Mouse (Mus musculus): ENCODE results near the gene Palmd. TPM values are rescaled to one million over a fixed set of nuclear protein-coding genes. Genes with fewer than 3 reads are reported as not detected.

The Palmd gene
- polyA plus RNA-seq, 1 experiment from 2014 or later: 2.9 TPM

GRCm38 (mm10) chr3:116964426-116964825 lies 4.4 kb downstream of the Palmd start:
- no peaks in the 10 kb centered on the region for H3K36me3 ChIP-seq (ENCODE audit: control insufficient read depth, insufficient read depth, low read length)
- no peak overlapping the region for H3K4me3 ChIP-seq (ENCODE audit: low read length)
- H3K27me3 ChIP-seq (replicated peaks; ENCODE audit: control insufficient read depth, insufficient read depth, low read length): no peaks in the 10 kb centered on the region
- no peak overlapping the region for H3K4me2 ChIP-seq (ENCODE audit: low read depth, low read length)
- H3K27ac ChIP-seq (ENCODE audit: low read length): no peak overlapping the region
- H3K9ac ChIP-seq (ENCODE audit: low read depth, low read length): no peak overlapping the region
- peaks cover 5% of the 10 kb centered on the region; the same call in 1 of the 2 replicates for H3K4me1 ChIP-seq (ENCODE audit: control insufficient read depth, insufficient read depth, low read length)
- ATAC-seq: no peak
- WGBS: 89% methylated on average over 9 of the region's 9 CpGs
- no peaks in the 10 kb centered on the region for H3K9me3 ChIP-seq (ENCODE audit: control insufficient read depth, low read length)

GRCm38 (mm10) chr3:116963213-116963612 lies 5.6 kb downstream of the Palmd start:
- Histone ChIP-seq H3K36me3 (ENCODE audit: control insufficient read depth, insufficient read depth, low read length) (no peaks in the 10 kb centered on the region), H3K4me2 (ENCODE audit: low read depth, low read length) (no peak overlapping the region), H3K9ac (ENCODE audit: low read depth, low read length) (no peak overlapping the region), H3K27ac (ENCODE audit: low read length) (no peak overlapping the region), H3K27me3 (replicated peaks; ENCODE audit: control insufficient read depth, insufficient read depth, low read length) (no peaks in the 10 kb centered on the region), H3K4me3 (ENCODE audit: low read length) (no peak overlapping the region), H3K4me1 (ENCODE audit: control insufficient read depth, insufficient read depth, low read length) (peaks cover 1% of the 10 kb centered on the region; the same call in 1 of the 2 replicates), H3K9me3 (ENCODE audit: control insufficient read depth, low read length) (no peaks in the 10 kb centered on the region)
- WGBS: 57% methylated on average over 4 of the region's 4 CpGs
- no peak for ATAC-seq

- H3K4me2 ChIP-seq (ENCODE audit: low read depth, low read length): no peak overlapping the region
- no peak for ATAC-seq
- no peak overlapping the region for H3K27ac ChIP-seq (ENCODE audit: low read length)
- H3K4me3 ChIP-seq (ENCODE audit: low read length): no peak overlapping the region
- no peaks in the 10 kb centered on the region for H3K4me1 ChIP-seq (ENCODE audit: control insufficient read depth, insufficient read depth, low read length)
- no peaks in the 10 kb centered on the region for H3K27me3 ChIP-seq (replicated peaks; ENCODE audit: control insufficient read depth, insufficient read depth, low read length)
- H3K36me3 ChIP-seq (ENCODE audit: control insufficient read depth, insufficient read depth, low read length): no peaks in the 10 kb centered on the region
- H3K9me3 ChIP-seq (ENCODE audit: control insufficient read depth, low read length): no peaks in the 10 kb centered on the region
- no peak overlapping the region for H3K9ac ChIP-seq (ENCODE audit: low read depth, low read length)
- WGBS: 75% methylated on average over 15 of the region's 15 CpGs
These were observed 7.2 kb downstream of the Palmd start for GRCm38 (mm10) chr3:116961354-116962142.

DNA sequence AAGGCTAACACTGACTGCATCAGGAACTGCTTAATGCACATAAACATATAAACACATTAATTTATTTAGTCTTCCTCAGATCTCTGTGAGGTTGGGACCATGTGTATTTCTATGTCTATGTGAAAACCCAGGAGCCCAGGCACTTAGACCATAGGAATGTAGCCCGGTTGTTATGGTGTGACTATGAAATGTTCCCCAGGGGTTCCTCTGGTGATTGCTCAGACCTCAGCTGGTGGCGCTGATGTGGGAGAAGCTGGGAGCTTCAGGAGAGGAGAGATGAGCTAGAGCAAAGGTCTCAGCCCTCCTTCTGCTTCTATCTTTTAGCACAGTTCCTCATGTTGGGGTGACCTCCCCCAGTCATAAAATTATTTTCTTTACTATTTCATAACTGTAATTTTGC lies 8.4 kb downstream of the Palmd start:
- no peak overlapping the region for H3K27ac ChIP-seq (ENCODE audit: low read length)
- no peaks in the 10 kb centered on the region for H3K9me3 ChIP-seq (ENCODE audit: control insufficient read depth, low read length)
- H3K4me3 ChIP-seq (ENCODE audit: low read length): no peak overlapping the region
- H3K4me1 ChIP-seq (ENCODE audit: control insufficient read depth, insufficient read depth, low read length): no peaks in the 10 kb centered on the region
- H3K4me2 ChIP-seq (ENCODE audit: low read depth, low read length): no peak overlapping the region
- H3K27me3 ChIP-seq (replicated peaks; ENCODE audit: control insufficient read depth, insufficient read depth, low read length): no peaks in the 10 kb centered on the region
- WGBS: 85% methylated on average over 2 of the region's 2 CpGs
- ATAC-seq: no peak
- H3K36me3 ChIP-seq (ENCODE audit: control insufficient read depth, insufficient read depth, low read length): no peaks in the 10 kb centered on the region
- no peak overlapping the region for H3K9ac ChIP-seq (ENCODE audit: low read depth, low read length)

- H3K9ac ChIP-seq (ENCODE audit: low read depth, low read length): no peak overlapping the region
- H3K27ac ChIP-seq (ENCODE audit: low read length): no peak overlapping the region
- no peak overlapping the region for H3K4me3 ChIP-seq (ENCODE audit: low read length)
- WGBS: 70% methylated on average over 6 of the region's 6 CpGs
- no peaks in the 10 kb centered on the region for H3K27me3 ChIP-seq (replicated peaks; ENCODE audit: control insufficient read depth, insufficient read depth, low read length)
- no peak for ATAC-seq
- H3K9me3 ChIP-seq (ENCODE audit: control insufficient read depth, low read length): no peaks in the 10 kb centered on the region
- H3K4me2 ChIP-seq (ENCODE audit: low read depth, low read length): no peak overlapping the region
- H3K4me1 ChIP-seq (ENCODE audit: control insufficient read depth, insufficient read depth, low read length): no peaks in the 10 kb centered on the region
- H3K36me3 ChIP-seq (ENCODE audit: control insufficient read depth, insufficient read depth, low read length): no peaks in the 10 kb centered on the region
These were observed 13.7 kb downstream of the Palmd start for GRCm38 (mm10) chr3:116955061-116955460.

DNA sequence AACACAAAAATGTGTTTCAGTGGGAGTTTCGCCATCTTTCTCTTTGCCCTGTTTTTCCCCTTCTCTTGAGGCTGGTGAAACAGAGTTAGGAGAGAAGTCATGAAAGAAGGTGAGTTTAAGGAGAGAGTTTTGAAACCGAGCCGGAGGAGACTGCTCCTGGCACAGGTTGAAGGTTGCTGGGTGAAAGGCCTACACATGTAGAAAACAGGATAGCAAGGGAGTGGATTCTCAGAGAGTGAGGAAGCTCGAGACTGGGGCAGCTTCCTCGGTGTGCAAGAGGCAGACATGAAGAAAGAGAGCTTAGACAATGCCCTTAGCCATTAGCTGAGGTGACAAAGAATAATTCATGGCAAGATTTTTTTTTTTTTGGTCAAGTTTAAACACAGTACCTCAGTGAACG lies 15.4 kb downstream of the Palmd start:
- H3K9ac ChIP-seq (ENCODE audit: low read depth, low read length): no peak overlapping the region
- no peaks in the 10 kb centered on the region for H3K9me3 ChIP-seq (ENCODE audit: control insufficient read depth, low read length)
- no peak overlapping the region for H3K4me2 ChIP-seq (ENCODE audit: low read depth, low read length)
- no peaks in the 10 kb centered on the region for H3K36me3 ChIP-seq (ENCODE audit: control insufficient read depth, insufficient read depth, low read length)
- no peak overlapping the region for H3K4me3 ChIP-seq (ENCODE audit: low read length)
- 86% methylated on average over 6 of the region's 6 CpGs for WGBS
- H3K27me3 ChIP-seq (replicated peaks; ENCODE audit: control insufficient read depth, insufficient read depth, low read length): no peaks in the 10 kb centered on the region
- ATAC-seq: no peak
- H3K27ac ChIP-seq (ENCODE audit: low read length): no peak overlapping the region
- H3K4me1 ChIP-seq (ENCODE audit: control insufficient read depth, insufficient read depth, low read length): no peaks in the 10 kb centered on the region

DNA sequence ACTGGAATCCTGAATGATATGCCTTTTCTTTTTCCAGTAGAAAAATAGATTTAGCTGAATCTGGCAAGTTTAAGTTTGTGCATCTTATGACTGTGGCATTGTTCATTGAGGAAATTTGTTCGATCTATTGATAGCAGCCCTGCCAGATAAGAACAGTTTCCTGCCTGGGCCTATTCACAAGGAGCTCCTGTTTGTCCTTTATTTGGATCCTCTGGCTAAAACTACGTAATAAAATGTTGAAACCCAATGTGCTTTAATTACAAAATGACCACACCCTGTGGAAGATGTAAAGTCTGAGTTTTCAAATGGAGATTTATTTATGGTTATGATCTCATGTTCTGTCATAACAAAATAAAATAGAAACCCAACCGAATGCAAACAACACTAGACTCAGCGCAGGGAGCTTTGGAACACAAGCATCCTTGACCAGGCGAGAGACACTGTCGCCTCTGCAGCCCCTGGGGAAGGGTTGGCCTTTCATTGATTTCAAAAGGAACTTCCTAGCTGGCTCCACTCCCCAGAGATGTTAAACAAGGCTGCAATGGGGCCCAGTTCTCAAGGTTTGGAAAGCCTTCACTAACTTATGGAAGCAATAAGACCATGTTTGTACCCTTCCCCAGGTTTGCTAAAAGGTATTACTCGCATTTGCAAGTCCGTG lies 16.4 kb downstream of the Palmd start:
- 72% methylated on average over 8 of the region's 8 CpGs for WGBS
- Histone ChIP-seq H3K27ac (ENCODE audit: low read length) (no peak overlapping the region), H3K36me3 (ENCODE audit: control insufficient read depth, insufficient read depth, low read length) (no peaks in the 10 kb centered on the region), H3K27me3 (replicated peaks; ENCODE audit: control insufficient read depth, insufficient read depth, low read length) (no peaks in the 10 kb centered on the region), H3K9ac (ENCODE audit: low read depth, low read length) (no peak overlapping the region), H3K9me3 (ENCODE audit: control insufficient read depth, low read length) (no peaks in the 10 kb centered on the region), H3K4me2 (ENCODE audit: low read depth, low read length) (no peak overlapping the region), H3K4me3 (ENCODE audit: low read length) (no peak overlapping the region), H3K4me1 (ENCODE audit: control insufficient read depth, insufficient read depth, low read length) (no peaks in the 10 kb centered on the region)
- ATAC-seq: no peak

DNA sequence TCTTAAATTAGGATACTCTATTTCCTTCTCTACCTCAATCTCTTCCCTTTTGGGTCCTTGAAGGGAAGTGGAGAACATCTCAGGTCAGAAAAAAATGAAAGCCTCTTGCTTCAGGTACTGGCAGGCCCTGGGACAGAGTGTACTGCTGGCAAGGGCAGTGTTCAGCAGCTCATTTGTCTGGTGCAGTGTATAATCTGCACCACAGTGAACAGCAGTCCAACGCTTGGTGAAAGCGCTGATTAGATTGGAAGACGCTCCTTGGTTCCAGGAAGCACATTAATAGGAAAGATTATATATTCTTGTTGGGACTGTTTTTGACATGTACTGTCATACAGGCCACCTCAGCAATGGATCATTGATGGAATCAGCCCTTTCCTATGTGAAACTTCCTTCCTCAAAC lies 17.3 kb downstream of the Palmd start:
- Histone ChIP-seq H3K4me1 (ENCODE audit: control insufficient read depth, insufficient read depth, low read length) (no peaks in the 10 kb centered on the region), H3K4me3 (ENCODE audit: low read length) (no peak overlapping the region), H3K36me3 (ENCODE audit: control insufficient read depth, insufficient read depth, low read length) (no peaks in the 10 kb centered on the region), H3K4me2 (ENCODE audit: low read depth, low read length) (no peak overlapping the region), H3K27me3 (replicated peaks; ENCODE audit: control insufficient read depth, insufficient read depth, low read length) (no peaks in the 10 kb centered on the region), H3K27ac (ENCODE audit: low read length) (no peak overlapping the region), H3K9me3 (ENCODE audit: control insufficient read depth, low read length) (no peaks in the 10 kb centered on the region), H3K9ac (ENCODE audit: low read depth, low read length) (no peak overlapping the region)
- 0 out of 2 replicates have a peak, but pooled peaks have one; percentile 40 for ATAC-seq
- WGBS: 74% methylated on average over 3 of the region's 3 CpGs

DNA sequence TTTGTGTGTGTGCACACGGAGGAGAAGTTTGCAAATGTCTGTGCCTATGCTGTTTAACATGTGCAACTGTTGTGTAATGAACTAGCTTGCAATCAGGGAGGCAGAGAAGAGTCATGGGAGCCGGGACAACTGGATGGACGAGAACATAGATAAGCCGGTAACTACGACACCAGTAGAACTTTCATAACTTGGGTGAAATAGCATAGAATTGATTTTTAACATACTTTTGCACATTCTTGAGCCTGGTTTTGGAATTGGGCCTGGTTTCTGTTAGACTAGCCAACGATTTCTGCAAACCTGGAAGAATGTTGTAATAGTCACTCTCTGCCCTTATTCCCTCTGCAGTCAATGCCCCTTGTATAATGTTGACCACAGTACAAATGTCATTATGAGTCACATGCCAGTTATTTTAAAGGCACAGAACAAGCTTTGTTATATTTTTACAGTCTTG lies 18.1 kb downstream of the Palmd start:
- Histone ChIP-seq H3K9ac (ENCODE audit: low read depth, low read length) (no peak overlapping the region), H3K9me3 (ENCODE audit: control insufficient read depth, low read length) (no peaks in the 10 kb centered on the region), H3K36me3 (ENCODE audit: control insufficient read depth, insufficient read depth, low read length) (no peaks in the 10 kb centered on the region), H3K27me3 (replicated peaks; ENCODE audit: control insufficient read depth, insufficient read depth, low read length) (no peaks in the 10 kb centered on the region), H3K4me1 (ENCODE audit: control insufficient read depth, insufficient read depth, low read length) (no peaks in the 10 kb centered on the region), H3K27ac (ENCODE audit: low read length) (no peak overlapping the region), H3K4me2 (ENCODE audit: low read depth, low read length) (no peak overlapping the region), H3K4me3 (ENCODE audit: low read length) (no peak overlapping the region)
- peak; percentile 52; the same call in 1 of the 2 replicates for ATAC-seq
- 63% methylated on average over 6 of the region's 6 CpGs for WGBS
